Mouse (Mus musculus) stomach, embryonic 16.5 days (tissue): ENCODE results near the gene Psip1. TPM values are rescaled to one million over a fixed set of nuclear protein-coding genes. Genes with fewer than 3 reads are reported as not detected.
"Not testable (repeated sequence)": the region's sequence is repeated elsewhere in the genome, so short reads cannot be mapped to it uniquely, and the experiment has no call there.

ENCODE experiments used
- ATAC-seq: fragments of 200-750 bp; cut with Nextera tagmentation; 2 replicates; pipeline ENCODE4 v1.8.0; 2017; ENCODE audit warnings: moderate number of reproducible peaks, moderate TSS enrichment; ENCODE audit not compliant: insufficient read depth, low FRiP score
- H3K27ac ChIP-seq: fragments of 300-500 bp; sonication (generic); 2 replicates; pipeline ENCODE4 v1.5.1; 2014; ENCODE audit warnings: low read length
- H3K27me3 ChIP-seq: fragments of 300-500 bp; sonication (generic); 2 replicates; pipeline ENCODE4 v1.6.1; 2014; ENCODE audit warnings: low read length, control low read depth, mixed read lengths; ENCODE audit not compliant: control insufficient read depth, insufficient read depth
- H3K36me3 ChIP-seq: fragments of 300-500 bp; sonication (generic); 2 replicates; pipeline ENCODE4 v1.6.1; 2014; ENCODE audit warnings: low read length; ENCODE audit not compliant: control insufficient read depth, insufficient read depth
- H3K4me1 ChIP-seq: fragments of 300-500 bp; sonication (generic); 2 replicates; pipeline ENCODE4 v1.6.1; 2014; ENCODE audit warnings: low read length, control low read depth, mixed read lengths; ENCODE audit not compliant: control insufficient read depth, insufficient read depth
- H3K4me2 ChIP-seq: fragments of 300-500 bp; sonication (generic); 2 replicates; pipeline ENCODE4 v1.6.1; 2014; ENCODE audit warnings: low read depth, low read length, mixed read lengths
- H3K4me3 ChIP-seq: fragments of 300-500 bp; sonication (generic); replicated peaks from 2 replicates; pipeline ENCODE4 v1.5.1; 2014; ENCODE audit warnings: mild to moderate bottlenecking, low read length
- H3K9ac ChIP-seq: fragments of 300-500 bp; sonication (generic); 2 replicates; pipeline ENCODE4 v1.6.1; 2014; ENCODE audit warnings: low read length
- H3K9me3 ChIP-seq: fragments of 300-500 bp; sonication (generic); replicated peaks from 2 replicates; pipeline ENCODE4 v1.6.1; 2016; ENCODE audit warnings: low read length, control low read depth; ENCODE audit not compliant: control insufficient read depth
- WGBS: fragments of 180-500 bp; shearing (Covaris S2); extraction: QIAGEN DNeasy Blood & Tissue Kit; methylation state at CpG from one replicate; pipeline ENCODE4 v1.1.7; 2014; 5-methylcytosine and 5-hydroxymethylcytosine counted together
- polyA plus RNA-seq: library from polyadenylated mRNA; unstranded; fragments of >200 nt; fragmentation: Nextera tagmentation; extraction: Ambion mirVana; gene quantifications from 2 replicates; pipeline ENCODE4 v1.2.1, GENCODE M21; 2015

Psip1 gene
- polyA plus RNA-seq, result 61.7 and 72.9 TPM in 2 replicates

DNA sequence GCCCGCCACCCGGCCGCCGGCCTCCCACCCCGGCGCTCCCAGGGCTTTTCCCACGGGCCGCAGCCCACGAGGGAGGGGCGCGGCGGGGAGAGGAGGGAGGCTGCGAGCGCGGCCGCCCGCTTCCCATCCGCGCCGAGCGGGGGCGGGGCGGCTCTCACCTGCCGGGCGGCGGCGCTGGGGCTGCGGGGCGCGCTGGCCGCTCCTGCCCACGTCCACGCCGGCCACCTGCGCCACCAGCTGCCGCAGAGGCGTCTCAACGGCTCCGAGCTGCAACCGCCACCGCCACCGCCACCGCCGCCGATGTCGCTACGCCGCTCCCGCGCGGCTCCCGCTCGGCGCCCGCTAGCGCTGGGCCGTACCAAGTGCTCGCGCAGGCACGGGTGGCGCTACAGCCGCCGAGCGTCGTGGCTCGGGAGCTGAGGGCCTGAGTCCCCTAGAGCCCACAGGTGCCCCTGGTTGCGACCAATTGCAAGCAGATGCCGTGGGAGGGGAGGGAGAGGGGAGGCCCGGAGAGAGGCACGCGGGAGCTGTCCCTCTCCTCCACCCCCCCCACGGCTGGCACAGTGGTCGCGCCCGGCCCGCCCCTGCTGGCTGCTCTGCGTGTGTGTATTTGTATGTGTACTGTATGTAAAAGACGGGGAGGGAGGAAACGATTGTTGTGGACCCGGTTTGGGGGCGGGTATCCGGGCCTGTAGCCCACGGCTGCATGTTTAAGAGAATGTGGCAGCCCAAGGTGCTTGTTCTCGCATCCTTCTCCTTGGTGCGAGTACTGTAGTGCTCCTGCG lies at the start of gene Psip1:
Gene Psip1 (minus strand): TSS at position 343 of the 785 bp plus-strand sequence.
- peaks cover 7% of the 10 kb centered on the region; the same call in 1 of the 2 replicates for H3K36me3 ChIP-seq
- WGBS, result under 1% methylated on average over 74 of the region's 86 CpGs

DNA sequence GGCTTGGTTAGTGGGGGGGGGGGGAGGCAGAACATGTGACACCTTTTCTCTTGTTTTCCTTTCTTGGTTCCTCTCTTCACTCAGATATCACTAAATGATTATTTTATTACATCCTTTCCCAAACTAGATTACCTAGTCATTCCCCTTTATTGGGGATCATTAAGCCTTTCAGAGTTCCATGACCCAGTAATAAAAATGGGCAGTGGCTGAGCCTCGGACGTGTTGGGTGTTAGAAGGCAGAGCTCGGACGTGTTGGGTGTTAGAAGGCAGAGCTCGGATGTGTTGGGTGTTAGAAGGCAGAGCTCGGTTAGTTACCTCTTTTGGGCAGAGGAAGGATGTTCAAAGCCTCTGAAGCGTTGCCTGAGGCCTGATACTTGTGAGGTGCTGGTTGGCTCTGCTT lies 47.8 kb upstream of the Psip1 start:
- Histone ChIP-seq H3K36me3 (no peaks in the 10 kb centered on the region), H3K9me3 (no peaks in the 10 kb centered on the region), H3K4me2 (no peak overlapping the region), H3K27me3 (no peaks in the 10 kb centered on the region), H3K4me1 (no peaks in the 10 kb centered on the region), H3K27ac (no peak overlapping the region), H3K4me3 (no peak overlapping the region), H3K9ac (no peak overlapping the region)
- 72% methylated on average over 7 of the region's 7 CpGs for WGBS
- ATAC-seq, result no peak

More for the DNA sequence above, at the start of gene Psip1:
- peak within 1 kb of the TSS; percentile 92 for H3K9ac ChIP-seq
- ATAC-seq, result peak; percentile 88
- no peaks in the 10 kb centered on the region for H3K9me3 ChIP-seq
- H3K4me2 ChIP-seq, result peak within 1 kb of the TSS; percentile 78
- no peaks in the 10 kb centered on the region for H3K27me3 ChIP-seq
- peak within 1 kb of the TSS; percentile 80 for H3K4me3 ChIP-seq
- H3K4me1 ChIP-seq, result peaks cover 8% of the 10 kb centered on the region
- peak within 1 kb of the TSS; percentile 94 for H3K27ac ChIP-seq

DNA sequence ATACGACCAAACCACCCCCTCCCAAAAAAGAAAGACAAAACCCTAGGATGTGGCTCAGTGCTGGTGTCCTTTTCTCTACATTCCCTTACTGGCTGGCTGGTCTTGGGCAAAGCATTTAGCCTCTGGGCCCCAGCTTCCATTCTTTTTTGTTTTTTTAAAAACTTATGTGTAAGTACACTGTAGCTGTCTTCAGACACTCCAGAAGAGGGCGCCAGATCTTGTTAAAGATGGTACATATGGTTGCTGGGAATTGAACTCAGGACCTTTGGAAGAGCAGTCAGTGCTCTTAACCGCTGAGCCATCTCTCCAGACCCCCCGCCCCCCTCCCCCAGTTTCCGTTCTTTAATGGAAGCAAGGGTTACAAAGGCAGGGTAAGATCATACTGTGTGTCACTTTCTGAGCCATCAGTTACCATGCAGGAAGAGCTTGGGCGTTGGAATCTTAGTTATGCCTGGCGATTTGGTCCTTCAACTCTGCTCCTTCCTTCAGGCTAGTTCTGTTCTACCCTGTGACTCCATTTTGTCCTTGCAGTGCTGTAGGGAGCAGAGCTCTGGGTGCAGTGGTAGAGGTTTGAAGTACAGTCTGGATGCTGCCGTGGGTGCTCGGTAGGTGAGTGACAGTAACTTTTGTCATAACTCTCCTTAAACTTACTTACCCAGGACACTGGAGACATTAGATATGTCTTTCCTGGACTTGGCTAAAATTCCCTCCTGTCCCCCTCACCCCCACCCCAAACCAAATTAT lies 47.1 kb upstream of the Psip1 start:
- no peak for ATAC-seq
- 76% methylated on average over 9 of the region's 9 CpGs for WGBS
- H3K27me3 ChIP-seq, result no peaks in the 10 kb centered on the region
- no peaks in the 10 kb centered on the region for H3K9me3 ChIP-seq
- no peak overlapping the region for H3K27ac ChIP-seq
- no peak overlapping the region for H3K9ac ChIP-seq
- no peak overlapping the region for H3K4me2 ChIP-seq
- H3K4me3 ChIP-seq, result no peak overlapping the region
- no peaks in the 10 kb centered on the region for H3K36me3 ChIP-seq
- H3K4me1 ChIP-seq, result no peaks in the 10 kb centered on the region

DNA sequence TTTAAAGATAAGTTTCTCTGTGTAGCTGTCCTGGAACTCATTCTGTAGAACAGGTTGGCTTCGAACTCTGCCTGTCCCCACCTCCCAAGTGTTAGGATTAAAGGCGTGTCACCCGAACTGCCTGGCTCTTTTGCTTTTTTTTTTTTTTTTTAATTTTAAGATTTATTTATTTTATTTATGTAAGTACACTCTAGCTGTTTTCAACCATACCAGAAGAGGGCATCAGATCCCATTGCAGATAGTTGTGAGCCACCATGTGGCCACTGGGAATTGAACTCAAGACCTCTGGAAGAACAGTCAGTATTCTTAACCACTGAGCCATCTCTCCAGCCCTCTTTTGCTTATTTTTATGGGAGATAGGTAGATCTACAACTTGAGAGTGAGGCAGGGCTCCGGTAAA lies 43.8 kb upstream of the Psip1 start:
- H3K9me3 ChIP-seq, H3K4me3 ChIP-seq, ATAC-seq, H3K27ac ChIP-seq, H3K27me3 ChIP-seq, H3K4me2 ChIP-seq, H3K36me3 ChIP-seq, H3K9ac ChIP-seq, H3K4me1 ChIP-seq: not testable (repeated sequence)
- 88% methylated on average over 4 of the region's 4 CpGs for WGBS

DNA sequence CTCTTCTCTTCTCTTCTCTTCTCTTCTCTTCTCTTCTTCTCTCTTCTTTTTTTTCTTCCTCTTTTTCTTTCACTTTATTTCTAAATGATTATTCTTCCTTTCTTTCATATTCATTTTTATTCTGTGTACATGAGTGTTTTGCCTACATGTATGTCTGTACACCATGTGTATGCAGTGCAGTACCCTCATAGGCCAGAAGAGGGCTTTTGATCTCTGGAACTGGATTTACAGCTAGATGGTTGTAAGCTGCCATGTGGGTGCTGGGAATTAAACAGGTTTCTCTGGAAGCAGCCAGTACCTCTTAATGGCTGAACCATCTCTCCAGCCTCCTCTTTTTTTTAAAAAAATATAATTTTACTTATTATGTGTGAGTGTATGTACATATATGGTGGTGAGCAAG lies 41.7 kb upstream of the Psip1 start:
- Histone ChIP-seq H3K9ac (no peak overlapping the region), H3K4me1 (peaks cover 3% of the 10 kb centered on the region; the same call in 1 of the 2 replicates), H3K4me2 (no peak overlapping the region), H3K9me3 (no peaks in the 10 kb centered on the region), H3K36me3 (no peaks in the 10 kb centered on the region), H3K27me3 (no peaks in the 10 kb centered on the region), H3K27ac (no peak overlapping the region), H3K4me3 (no peak overlapping the region)
- ATAC-seq, result no peak

GRCm38 (mm10) chr4:83526988-83527334 lies 40.7 kb upstream of the Psip1 start:
- Histone ChIP-seq H3K27ac (no peak overlapping the region), H3K27me3 (no peaks in the 10 kb centered on the region), H3K4me3 (no peak overlapping the region), H3K9ac (no peak overlapping the region), H3K36me3 (no peaks in the 10 kb centered on the region), H3K4me1 (peaks cover 3% of the 10 kb centered on the region; the same call in 1 of the 2 replicates), H3K4me2 (no peak overlapping the region), H3K9me3 (no peaks in the 10 kb centered on the region)
- WGBS, result 51% methylated on average over 6 of the region's 6 CpGs
- no peak for ATAC-seq

GRCm38 (mm10) chr4:83526270-83526987 lies 40.2 kb upstream of the Psip1 start:
- Histone ChIP-seq H3K36me3 (no peaks in the 10 kb centered on the region), H3K9ac (no peak overlapping the region), H3K4me1 (peaks cover 3% of the 10 kb centered on the region; the same call in 1 of the 2 replicates), H3K4me2 (peak overlapping the region; percentile 94), H3K27ac (no peak overlapping the region), H3K4me3 (peak overlapping the region; percentile 78), H3K27me3 (no peaks in the 10 kb centered on the region), H3K9me3 (no peaks in the 10 kb centered on the region)
- WGBS, result 7% methylated on average over 13 of the region's 13 CpGs
- no peak for ATAC-seq

- WGBS, result 0% methylated on average over 18 of the region's 18 CpGs
- Histone ChIP-seq H3K9me3 (no peaks in the 10 kb centered on the region), H3K4me2 (peak overlapping the region; percentile 94), H3K27me3 (no peaks in the 10 kb centered on the region), H3K27ac (peak overlapping the region; percentile 91), H3K4me1 (peaks cover 3% of the 10 kb centered on the region; the same call in 1 of the 2 replicates), H3K4me3 (peak overlapping the region; percentile 78), H3K36me3 (no peaks in the 10 kb centered on the region), H3K9ac (peak overlapping the region; percentile 92)
- ATAC-seq, result peak; percentile 71
These were observed 39.4 kb upstream of the Psip1 start for GRCm38 (mm10) chr4:83525690-83526055.
